Mouse (Mus musculus): ENCODE measurements at regions not wholly inside any gene's neighbourhood (a gene's known extent, or its start where the extent isn't known, plus 50 kb on each side); places are given as distances from the start of the nearest gene placed in this dataset.

DNA sequence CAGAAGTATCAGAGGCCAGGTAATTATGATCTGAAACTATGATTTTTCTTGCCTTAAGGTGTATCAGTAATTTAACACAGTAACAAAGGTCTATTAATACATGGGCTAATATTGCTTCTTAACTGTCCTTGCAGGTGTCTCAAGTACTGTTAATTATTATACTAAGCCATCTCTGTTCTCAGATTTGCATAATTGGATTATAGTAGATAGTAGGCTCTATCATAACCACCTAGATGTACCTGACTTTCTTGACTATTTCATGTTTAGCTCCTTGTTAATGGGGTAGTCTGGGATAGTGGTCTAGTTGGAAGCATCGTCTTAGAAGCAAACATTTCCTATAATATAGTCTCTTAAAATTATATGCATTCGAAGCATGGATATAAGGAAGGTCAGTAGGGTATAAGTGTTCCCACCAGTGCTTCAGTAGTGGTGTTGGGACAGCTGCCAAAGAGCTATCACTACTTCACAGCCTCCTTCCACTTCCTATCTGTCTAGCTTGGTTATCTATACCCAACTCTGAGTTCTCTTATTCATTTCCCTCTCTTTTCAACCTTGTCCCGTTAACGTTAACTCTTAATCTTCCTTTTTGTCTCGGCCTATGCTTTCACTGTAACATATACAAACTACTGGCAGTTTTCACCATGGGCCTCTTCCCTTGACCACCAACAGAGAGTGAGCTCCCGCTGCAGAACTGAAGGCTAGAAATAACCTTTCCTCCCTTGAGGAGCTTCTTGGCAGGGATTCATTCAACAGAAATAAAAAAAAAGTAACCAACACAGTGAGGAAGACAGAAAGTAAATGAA is 630.9 kb upstream of the Lcorl start:
- no peak for TF ChIP-seq CTCF (conservative IDR thresholded peaks at IDR 0.05)
- H3K27ac ChIP-seq = no peak overlapping the region
- no peak for DNase-seq (ENCODE audit: low spot score in 2 of 2)
- no peak overlapping the region for H3K4me3 ChIP-seq

GRCm38 (mm10) chr5:46486740-46487326 is 629.4 kb upstream of the Lcorl start:
- no peak for DNase-seq (ENCODE audit: low spot score in 2 of 2)
- Histone ChIP-seq H3K27ac (no peak overlapping the region), H3K4me3 (no peak overlapping the region)
- TF ChIP-seq CTCF (conservative IDR thresholded peaks at IDR 0.05) = no peak

DNA sequence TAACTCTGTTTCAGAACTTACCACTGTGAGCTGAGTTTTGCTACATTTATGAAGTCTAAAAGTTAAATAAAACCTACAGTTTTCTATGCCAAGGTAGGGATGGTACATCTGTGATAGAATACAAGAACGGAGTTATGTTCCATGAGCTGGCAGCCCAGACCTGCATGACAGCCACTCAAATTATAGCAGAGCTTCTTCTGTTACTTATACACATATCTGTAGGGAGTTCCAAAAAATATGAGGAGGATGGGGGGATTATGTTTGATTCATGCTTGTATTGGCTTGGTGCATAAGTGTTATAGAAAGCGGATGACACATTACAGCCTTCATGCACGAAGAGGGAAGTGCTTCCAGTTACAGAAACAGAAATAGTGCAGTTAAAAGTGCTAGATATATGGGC is 598.9 kb upstream of the Lcorl start:
- no peak for DNase-seq (ENCODE audit: low spot score in 2 of 2)
- no peak for TF ChIP-seq CTCF (conservative IDR thresholded peaks at IDR 0.05)
- H3K27ac ChIP-seq = no peak overlapping the region
- no peak overlapping the region for H3K4me3 ChIP-seq

DNA sequence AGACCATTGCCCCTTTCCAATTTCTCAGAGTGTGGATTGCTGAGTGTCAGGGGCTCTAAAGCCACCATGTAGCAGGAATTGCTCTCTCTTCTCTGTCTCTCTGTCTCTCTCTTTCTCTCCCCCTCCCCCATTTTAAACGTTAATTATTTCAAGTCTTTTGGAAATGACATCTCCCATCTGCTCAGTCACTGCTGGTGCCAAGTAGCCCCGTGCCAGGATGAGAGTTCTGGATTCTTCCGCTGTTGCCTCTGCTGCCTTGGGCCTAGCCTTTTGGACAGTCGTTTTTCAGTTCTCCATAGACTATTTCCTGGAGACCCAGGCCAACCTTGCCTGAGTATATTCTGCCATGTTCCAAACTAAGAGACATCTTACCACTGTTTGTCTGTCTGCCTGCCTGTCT is 590.9 kb upstream of the Lcorl start:
- Histone ChIP-seq H3K4me3 (no peak overlapping the region), H3K27ac (no peak overlapping the region)
- no peak for DNase-seq (ENCODE audit: low spot score in 2 of 2)
- no peak for TF ChIP-seq CTCF (conservative IDR thresholded peaks at IDR 0.05)

DNA sequence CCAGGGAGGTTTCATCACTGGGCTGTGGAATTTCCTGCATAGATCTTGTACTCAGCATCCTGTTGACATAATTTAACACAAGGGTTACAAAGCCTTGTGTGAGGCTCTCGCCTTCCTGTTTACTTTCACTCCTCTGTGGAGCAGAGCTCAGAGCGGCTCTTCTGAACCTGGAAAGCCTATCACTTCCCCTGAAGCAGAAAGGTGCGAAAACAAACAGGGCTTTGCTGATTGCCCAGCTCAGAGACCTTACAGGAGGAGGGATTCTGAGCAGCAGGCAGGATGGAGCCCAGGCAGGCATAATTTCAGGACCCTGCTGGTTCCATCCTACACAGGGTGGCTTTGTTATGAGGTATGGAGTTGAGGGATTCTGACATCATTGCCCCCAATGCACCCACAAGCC is 588.4 kb upstream of the Lcorl start:
- no peak for TF ChIP-seq CTCF (conservative IDR thresholded peaks at IDR 0.05)
- Histone ChIP-seq H3K27ac (no peak overlapping the region), H3K4me3 (no peak overlapping the region)
- DNase-seq (ENCODE audit: low spot score in 2 of 2) = no peak

- H3K4me3 ChIP-seq = no peak overlapping the region
- DNase-seq (ENCODE audit: low spot score in 2 of 2) = no peak
- no peak for TF ChIP-seq CTCF (conservative IDR thresholded peaks at IDR 0.05)
- no peak overlapping the region for H3K27ac ChIP-seq
Measured at GRCm38 (mm10) chr5:46445122-46445521, 587.7 kb upstream of the Lcorl start.

DNA sequence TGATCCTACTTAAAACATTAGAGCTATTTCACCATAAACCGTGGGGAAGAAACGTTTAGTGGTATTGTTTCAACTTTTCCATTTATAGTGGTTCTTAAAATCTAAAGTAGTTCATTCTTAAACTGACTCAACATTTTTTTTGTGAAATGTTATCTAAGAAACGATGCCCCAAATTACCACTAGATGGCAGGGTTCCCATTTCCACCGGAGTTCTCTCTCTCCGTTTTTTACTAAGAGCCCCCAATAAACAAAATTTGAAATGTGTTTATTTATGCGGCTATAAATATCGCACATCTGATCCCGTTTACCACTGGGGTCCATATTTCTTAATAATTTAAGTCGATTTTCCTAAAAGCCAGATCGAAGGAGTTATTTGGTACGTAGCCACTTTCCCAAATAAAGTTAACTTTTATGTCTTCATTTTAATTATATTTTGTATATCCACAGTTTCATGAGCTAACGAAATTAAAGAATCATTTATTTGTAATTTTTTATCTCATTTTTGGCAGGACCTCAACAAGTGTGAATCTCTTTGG is 586.5 kb upstream of the Lcorl start:
- DNase-seq (ENCODE audit: low spot score in 2 of 2) = peak in 1 of 2 experiments; percentile 38
- Histone ChIP-seq H3K27ac (no peak overlapping the region), H3K4me3 (peak overlapping the region; percentile 17)
- peak; percentile 89 for TF ChIP-seq CTCF (conservative IDR thresholded peaks at IDR 0.05)

DNA sequence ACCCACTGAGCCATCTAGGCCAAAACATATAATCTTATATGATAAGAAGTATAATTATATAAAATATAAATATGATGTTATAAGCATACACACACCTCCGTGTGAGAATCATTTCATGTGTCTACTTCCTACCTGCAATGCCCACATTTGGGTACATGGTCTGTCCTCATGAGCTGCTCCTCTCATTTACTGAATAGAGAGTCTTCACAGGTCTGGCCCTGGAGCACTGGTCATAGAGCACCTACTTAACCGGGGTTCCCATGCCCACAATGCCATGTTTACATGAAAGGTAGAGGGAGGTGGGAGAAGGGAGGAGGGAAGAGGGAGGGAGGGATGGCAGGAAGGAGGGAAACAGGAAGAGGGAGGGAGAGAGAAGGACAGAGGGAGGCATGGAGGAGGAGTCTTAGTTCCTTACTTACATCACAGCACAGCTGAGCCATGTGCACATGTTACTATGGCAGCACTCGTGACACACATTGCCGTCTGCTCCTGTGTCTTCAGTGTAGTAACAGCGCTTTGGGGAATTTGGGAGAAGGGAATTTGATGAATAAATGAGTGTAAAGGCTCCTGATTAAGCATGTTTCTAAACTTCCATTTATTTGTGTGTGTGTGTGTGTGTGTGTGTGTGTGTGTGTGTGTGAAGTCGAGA is 585.3 kb upstream of the Lcorl start:
- DNase-seq (ENCODE audit: low spot score in 2 of 2) = no peak
- H3K4me3 ChIP-seq = no peak overlapping the region
- no peak for TF ChIP-seq CTCF (conservative IDR thresholded peaks at IDR 0.05)
- no peak overlapping the region for H3K27ac ChIP-seq

GRCm38 (mm10) chr5:46441716-46442115 is 584.3 kb upstream of the Lcorl start:
- H3K4me3 ChIP-seq = no peak overlapping the region
- no peak for TF ChIP-seq CTCF (conservative IDR thresholded peaks at IDR 0.05)
- no peak for DNase-seq (ENCODE audit: low spot score in 2 of 2)
- no peak overlapping the region for H3K27ac ChIP-seq

GRCm38 (mm10) chr5:46431644-46432367 is 574.4 kb upstream of the Lcorl start:
- no peak for TF ChIP-seq CTCF (conservative IDR thresholded peaks at IDR 0.05)
- DNase-seq (ENCODE audit: low spot score in 2 of 2) = no peak
- Histone ChIP-seq H3K4me3 (no peak overlapping the region), H3K27ac (no peak overlapping the region)

GRCm38 (mm10) chr5:46422738-46423137 is 565.3 kb upstream of the Lcorl start:
- H3K4me3 ChIP-seq = no peak overlapping the region
- no peak overlapping the region for H3K27ac ChIP-seq
- no peak for DNase-seq (ENCODE audit: low spot score in 2 of 2)
- TF ChIP-seq CTCF (conservative IDR thresholded peaks at IDR 0.05) = no peak

DNA sequence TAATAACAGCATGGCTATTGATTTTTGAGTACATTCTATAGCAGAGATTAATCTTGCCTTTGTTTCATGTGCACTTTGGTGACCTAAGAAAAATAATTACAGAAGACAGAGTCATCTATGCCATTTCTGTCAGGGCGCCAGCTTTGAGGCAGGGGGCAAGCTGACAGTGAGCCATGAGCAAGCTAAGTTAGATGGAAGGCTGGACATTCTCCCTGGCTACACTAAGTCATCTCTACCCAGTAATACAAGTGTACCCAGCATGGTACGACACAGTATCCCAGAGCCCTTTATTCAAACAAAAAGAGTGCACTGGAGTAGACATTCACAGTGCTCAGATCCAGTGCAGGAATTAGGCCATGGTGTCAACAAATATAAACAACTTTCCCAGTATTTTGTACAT is 549.6 kb upstream of the Lcorl start:
- TF ChIP-seq CTCF (conservative IDR thresholded peaks at IDR 0.05) = no peak
- H3K27ac ChIP-seq = no peak overlapping the region
- no peak for DNase-seq (ENCODE audit: low spot score in 2 of 2)
- H3K4me3 ChIP-seq = no peak overlapping the region

DNA sequence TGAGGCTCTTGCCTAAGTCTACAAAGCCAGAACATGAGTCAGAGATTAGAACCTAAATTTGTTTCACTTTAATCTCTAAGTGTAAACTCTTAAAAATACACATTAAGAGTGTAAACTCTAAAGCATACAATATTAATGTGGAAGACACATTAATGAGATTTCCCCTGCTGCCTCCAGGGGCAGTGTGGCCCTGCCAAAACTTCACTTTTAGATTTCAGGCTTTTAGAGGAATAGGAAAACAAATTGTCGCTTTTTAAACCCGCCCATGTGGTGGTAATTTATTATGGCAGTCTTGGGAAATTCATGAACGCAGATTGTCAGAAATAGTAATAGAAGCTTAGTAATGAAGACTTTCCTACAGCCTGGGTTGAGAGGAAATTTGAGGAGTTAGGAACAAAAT is 549.0 kb upstream of the Lcorl start:
- TF ChIP-seq CTCF (conservative IDR thresholded peaks at IDR 0.05) = peak; percentile 81
- no peak overlapping the region for H3K27ac ChIP-seq
- H3K4me3 ChIP-seq = no peak overlapping the region
- peak in 1 of 2 experiments; percentile 9 for DNase-seq (ENCODE audit: low spot score in 2 of 2)

Measured in layer of hippocampus, adult 2 months (tissue).